Mouse (Mus musculus): ENCODE results near the gene Fam124a. TPM values are rescaled to one million over a fixed set of nuclear protein-coding genes. Genes with fewer than 3 reads are reported as not detected.

Gene Fam124a
- polyA plus RNA-seq, 1 experiment from 2014 or later: 3.4 TPM

Other genes starting within 250 kb of the Fam124a start
- gene Gucy1b2, start 99.4 kb upstream of the Fam124a start, polyA plus RNA-seq (2015; fragmentation: Nextera tagmentation; extraction: Ambion mirVana): not detected in 2 replicates
- gene Gm4131, start 11.2 kb downstream of the Fam124a start, polyA plus RNA-seq (2015; fragmentation: Nextera tagmentation; extraction: Ambion mirVana): not detected in 2 replicates
- not detected in 2 replicates for gene Serpine3, start 107.9 kb downstream of the Fam124a start, polyA plus RNA-seq (2015; fragmentation: Nextera tagmentation; extraction: Ambion mirVana)
- gene Ints6, start 205.4 kb downstream of the Fam124a start, polyA plus RNA-seq (2015; fragmentation: Nextera tagmentation; extraction: Ambion mirVana): 10.5 and 14.5 TPM in 2 replicates